Mouse (Mus musculus) embryo, embryonic 10 days (tissue): Measurements from ENCODE around the gene Pqlc3.
"Not testable (repeated sequence)": the region's sequence is repeated elsewhere in the genome, so short reads cannot be mapped to it uniquely, and the experiment has no call there.

Experiments
- DNase-seq: peaks from one replicate; pipeline ENCODE4 v3.0.0-alpha.2; 2015; ENCODE audit warnings: low spot score

Pqlc3 gene

GRCm38 (mm10) chr12:16999739-17000497 is at the start of gene Pqlc3:
Gene Pqlc3 (minus strand): TSS chr12:17000408.
- DNase-seq = peak; percentile 83

- DNase-seq = no peak
These were observed 49.6 kb upstream of the Pqlc3 start for GRCm38 (mm10) chr12:17049796-17050195.

- DNase-seq = no peak
These were observed 48.9 kb upstream of the Pqlc3 start for GRCm38 (mm10) chr12:17048979-17049612.

GRCm38 (mm10) chr12:17043311-17043710 is 43.1 kb upstream of the Pqlc3 start:
- no peak for DNase-seq

GRCm38 (mm10) chr12:17040567-17040966 is 40.4 kb upstream of the Pqlc3 start:
- no peak for DNase-seq

GRCm38 (mm10) chr12:17039415-17039814 is 39.2 kb upstream of the Pqlc3 start:
- DNase-seq = no peak

- no peak for DNase-seq
These were observed 38.0 kb upstream of the Pqlc3 start for GRCm38 (mm10) chr12:17038246-17038645.

- DNase-seq = no peak
These were observed 36.9 kb upstream of the Pqlc3 start for GRCm38 (mm10) chr12:17037053-17037610.

- DNase-seq = no peak
These were observed 36.3 kb upstream of the Pqlc3 start for GRCm38 (mm10) chr12:17036532-17036931.

GRCm38 (mm10) chr12:17035128-17035527 is 34.9 kb upstream of the Pqlc3 start:
- DNase-seq = peak; percentile 55

- no peak for DNase-seq
These were observed 34.5 kb upstream of the Pqlc3 start for GRCm38 (mm10) chr12:17034671-17035070.

- no peak for DNase-seq
These were observed 33.2 kb upstream of the Pqlc3 start for GRCm38 (mm10) chr12:17033464-17033841.

- DNase-seq = peak; percentile 92
These were observed 32.7 kb upstream of the Pqlc3 start for GRCm38 (mm10) chr12:17032694-17033463.

GRCm38 (mm10) chr12:17024554-17025110 is 24.4 kb upstream of the Pqlc3 start:
- no peak for DNase-seq

GRCm38 (mm10) chr12:17022145-17022544 is 21.9 kb upstream of the Pqlc3 start:
- no peak for DNase-seq

- DNase-seq = not testable (repeated sequence)
These were observed 20.9 kb upstream of the Pqlc3 start for GRCm38 (mm10) chr12:17021125-17021524.

GRCm38 (mm10) chr12:17018468-17018867 is 18.3 kb upstream of the Pqlc3 start:
- peak; percentile 35 for DNase-seq

- no peak for DNase-seq
These were observed 15.5 kb upstream of the Pqlc3 start for GRCm38 (mm10) chr12:17015711-17016110.

- DNase-seq = no peak
These were observed 12.1 kb upstream of the Pqlc3 start for GRCm38 (mm10) chr12:17012067-17012899.

- peak; percentile 83 for DNase-seq
These were observed 11.1 kb upstream of the Pqlc3 start, which contains the start of gene 2410004P03Rik for GRCm38 (mm10) chr12:17011100-17011870. Gene 2410004P03Rik (minus strand): TSS chr12:17011727.
